Mouse (Mus musculus): ENCODE measurements around the gene Brinp3. TPM values are rescaled to one million over a fixed set of nuclear protein-coding genes. Genes with fewer than 3 reads are reported as not detected.

Gene Brinp3
- 0.43 and 0.90 TPM in 2 replicates for polyA plus RNA-seq (2015; fragmentation: Nextera tagmentation; extraction: Ambion mirVana)

DNA sequence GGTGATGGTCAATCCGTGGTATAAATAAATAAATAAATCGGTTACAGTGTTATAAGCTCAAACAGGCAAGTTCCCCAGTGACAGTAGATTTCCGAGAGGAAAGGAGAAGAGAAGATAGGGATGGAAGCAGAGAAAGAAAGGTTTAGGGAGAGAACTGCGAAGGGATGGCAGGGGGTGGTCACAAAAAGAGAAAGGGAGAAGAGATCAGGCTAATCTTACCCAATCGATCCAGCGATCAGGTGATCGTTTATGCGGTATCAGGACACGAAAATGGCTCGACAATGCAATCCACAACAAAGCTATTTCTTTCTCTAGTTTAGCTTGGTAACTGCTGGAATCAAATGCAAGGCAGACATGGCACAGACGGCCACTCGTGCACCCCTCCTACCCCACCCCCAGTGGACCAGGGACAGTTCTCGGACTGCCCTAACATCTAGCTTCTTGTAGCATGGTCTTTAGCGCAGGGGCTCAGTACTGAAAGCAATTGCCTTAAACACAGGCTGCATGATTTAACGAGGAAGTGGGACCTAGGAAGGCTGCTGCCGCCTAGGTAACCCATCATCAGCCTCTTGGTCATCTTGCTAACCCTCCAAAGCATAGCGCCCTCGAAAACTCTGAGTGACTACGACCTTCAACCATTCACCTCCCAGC is at the start of gene Brinp3:
Gene Brinp3 (plus strand): TSS at position 80 of the 651 bp plus-strand sequence.

